Mouse (Mus musculus) erythroblast, embryonic 14.5 days (primary cell): ENCODE measurements around the gene Tnpo2.

Experiments used
- GATA1 ChIP-seq: IDR thresholded peaks from 2 replicates; pipeline ENCODE4 v1.6.1; 2012; ENCODE audit warnings: low read length, inconsistent platforms, mixed read lengths
- TAL1 ChIP-seq: IDR thresholded peaks from 3 replicates; pipeline ENCODE4 v1.6.1; 2012; ENCODE audit warnings: low read length, inconsistent platforms, mixed read lengths

DNA sequence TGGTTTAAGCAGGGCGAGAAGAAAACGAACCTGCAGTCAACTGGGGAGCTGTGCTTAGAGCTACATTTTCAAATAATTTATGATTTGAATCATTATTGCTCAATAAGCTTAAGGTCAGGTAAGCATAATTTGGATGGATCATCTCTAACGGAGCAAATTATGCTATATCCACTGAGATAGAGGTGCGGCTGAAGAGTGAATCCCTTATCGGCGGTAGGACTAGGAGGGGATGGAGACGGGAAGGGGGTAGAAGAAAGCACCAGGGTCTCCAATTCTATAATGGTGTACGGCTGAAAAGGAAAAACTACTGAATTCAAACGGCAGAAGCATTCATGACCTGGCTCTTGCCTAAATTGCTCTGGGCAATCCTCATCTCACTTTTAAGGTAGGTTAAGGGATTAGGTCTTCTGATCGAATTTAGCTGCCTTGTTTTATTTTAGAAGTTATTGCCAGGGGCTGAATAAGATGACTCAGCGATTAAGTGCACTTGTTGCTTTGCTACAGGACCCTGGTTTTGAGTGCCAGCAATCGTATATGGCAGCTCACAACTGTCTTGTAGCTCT is 1.5 kb upstream of the Tnpo2 start:
- TF ChIP-seq GATA1 (no peak), TAL1 (no peak)
